Mouse (Mus musculus): ENCODE data around the gene Slc22a20. TPM values are rescaled to one million over a fixed set of nuclear protein-coding genes. Genes with fewer than 3 reads are reported as not detected.

The Slc22a20 gene
- polyA plus RNA-seq, 1 experiment from 2014 or later = not detected

DNA sequence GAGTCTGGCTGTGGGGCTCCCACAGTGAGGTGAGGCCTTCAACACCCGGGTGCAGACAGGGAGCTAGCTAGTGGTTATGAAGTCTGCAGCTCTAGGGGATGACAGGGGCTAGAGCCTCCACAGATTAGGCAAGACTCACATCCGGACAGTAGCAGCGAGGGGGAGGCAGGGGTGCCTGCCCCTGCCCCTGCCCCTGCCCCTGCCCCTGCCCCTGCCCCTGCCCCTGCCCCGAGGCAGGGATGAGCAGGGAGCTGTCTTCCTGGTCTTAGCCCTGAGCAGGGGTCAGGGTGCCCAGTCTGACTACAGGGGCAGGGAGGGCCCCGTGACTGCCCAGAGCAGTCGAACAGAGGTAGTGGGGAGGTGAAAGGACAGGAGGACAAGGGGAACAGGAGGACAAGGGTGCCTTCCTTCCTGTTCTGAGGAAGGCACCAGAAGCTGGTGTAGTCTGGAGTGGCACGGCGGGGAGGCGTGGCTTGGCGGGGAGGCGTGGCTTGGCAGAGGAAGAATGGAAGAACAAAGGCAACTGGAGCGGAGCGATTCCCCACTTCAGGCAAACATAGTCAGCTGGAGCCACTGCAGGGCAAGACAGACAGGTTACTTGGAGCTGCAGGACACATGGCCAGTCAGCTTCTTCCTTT is 3.0 kb upstream of the Slc22a20 start:
- H3K4me3 ChIP-seq (ENCODE audit: low read depth, low read length) = no peak overlapping the region
- DNase-seq (ENCODE audit: low spot score) = peak; percentile 92
- TF ChIP-seq CTCF (IDR thresholded peaks at IDR 0.05; ENCODE audit: low read depth) (no peak), EP300 (optimal IDR thresholded peaks at IDR 0.05) (no peak)
- ATAC-seq (ENCODE audit: low FRiP score, low TSS enrichment) = peak; percentile 79
- H3K9me3 ChIP-seq (ENCODE audit: control insufficient read depth, low read length) = no peaks in the 10 kb centered on the region
- 6% methylated on average over 11 of the region's 13 CpGs for WGBS
- H3K4me2 ChIP-seq (replicated peaks; ENCODE audit: low read depth) = peak overlapping the region; percentile 12; the same call in 1 of the 2 replicates
- peak overlapping the region; percentile 81 for H3K27ac ChIP-seq (replicated peaks)
- H3K27me3 ChIP-seq (ENCODE audit: control insufficient read depth, insufficient read depth, low read length) = no peaks in the 10 kb centered on the region
- H3K36me3 ChIP-seq (ENCODE audit: control insufficient read depth, insufficient read depth, low read length) = peaks cover 7% of the 10 kb centered on the region
- H3K9ac ChIP-seq (ENCODE audit: low read length) = peak overlapping the region; percentile 45; the same call in 1 of the 2 replicates
- peaks cover 2% of the 10 kb centered on the region; the same call in 1 of the 2 replicates for H3K4me1 ChIP-seq (replicated peaks; ENCODE audit: control insufficient read depth, insufficient read depth)

- no peak for TF ChIP-seq EP300 (optimal IDR thresholded peaks at IDR 0.05)
- TF ChIP-seq CTCF (IDR thresholded peaks at IDR 0.05; ENCODE audit: low read depth) = no peak
- 35% methylated on average over 5 of the region's 5 CpGs for WGBS
- H3K36me3 ChIP-seq (ENCODE audit: control insufficient read depth, insufficient read depth, low read length) = peaks cover 5% of the 10 kb centered on the region
- no peak for DNase-seq (ENCODE audit: low spot score)
- H3K4me3 ChIP-seq (ENCODE audit: low read depth, low read length) = no peak overlapping the region
- no peak overlapping the region for H3K9ac ChIP-seq (ENCODE audit: low read length)
- H3K27ac ChIP-seq (replicated peaks) = peak overlapping the region; percentile 81
- peaks cover 2% of the 10 kb centered on the region; the same call in 1 of the 2 replicates for H3K4me1 ChIP-seq (replicated peaks; ENCODE audit: control insufficient read depth, insufficient read depth)
- no peak for ATAC-seq (ENCODE audit: low FRiP score, low TSS enrichment)
- H3K27me3 ChIP-seq (ENCODE audit: control insufficient read depth, insufficient read depth, low read length) = no peaks in the 10 kb centered on the region
- no peak overlapping the region for H3K4me2 ChIP-seq (replicated peaks; ENCODE audit: low read depth)
- H3K9me3 ChIP-seq (ENCODE audit: control insufficient read depth, low read length) = no peaks in the 10 kb centered on the region
Observed at GRCm38 (mm10) chr19:5988027-5988814, 2.3 kb upstream of the Slc22a20 start.

DNA sequence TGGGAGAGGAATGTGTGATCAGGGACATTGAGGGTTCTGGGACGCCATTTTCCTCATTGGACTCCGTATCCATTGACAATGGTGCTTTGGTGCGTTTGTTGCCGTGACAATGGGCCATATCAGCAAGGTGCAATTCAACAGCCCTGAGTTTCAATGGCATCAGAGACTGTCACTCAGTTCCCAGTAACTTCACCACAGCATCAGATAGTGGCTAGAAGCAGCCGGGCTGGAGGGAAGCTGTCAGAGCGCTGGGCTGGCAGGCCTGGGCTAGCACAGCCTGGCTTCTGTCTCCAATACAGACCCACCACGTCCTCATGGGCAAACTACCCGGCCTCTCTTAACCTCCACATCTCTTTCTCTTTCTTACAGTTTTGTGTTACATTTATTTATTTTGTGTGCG is 5.5 kb downstream of the Slc22a20 start:
- Histone ChIP-seq H3K27me3 (ENCODE audit: control insufficient read depth, insufficient read depth, low read length) (no peaks in the 10 kb centered on the region), H3K36me3 (ENCODE audit: control insufficient read depth, insufficient read depth, low read length) (no peaks in the 10 kb centered on the region), H3K4me2 (replicated peaks; ENCODE audit: low read depth) (no peak overlapping the region), H3K9me3 (ENCODE audit: control insufficient read depth, low read length) (no peaks in the 10 kb centered on the region), H3K4me3 (ENCODE audit: low read depth, low read length) (no peak overlapping the region), H3K4me1 (replicated peaks; ENCODE audit: control insufficient read depth, insufficient read depth) (no peaks in the 10 kb centered on the region), H3K27ac (replicated peaks) (no peak overlapping the region), H3K9ac (ENCODE audit: low read length) (no peak overlapping the region)
- no peak for TF ChIP-seq CTCF (IDR thresholded peaks at IDR 0.05; ENCODE audit: low read depth)
- TF ChIP-seq EP300 (optimal IDR thresholded peaks at IDR 0.05) = no peak
- no peak for DNase-seq (ENCODE audit: low spot score)
- ATAC-seq (ENCODE audit: low FRiP score, low TSS enrichment) = no peak
- WGBS = 76% methylated on average over 9 of the region's 9 CpGs

- H3K9ac ChIP-seq (ENCODE audit: low read length) = no peak overlapping the region
- H3K27me3 ChIP-seq (ENCODE audit: control insufficient read depth, insufficient read depth, low read length) = no peaks in the 10 kb centered on the region
- H3K27ac ChIP-seq (replicated peaks) = 0 out of 2 replicates have a peak overlapping the region, but pooled peaks have one; percentile 25
- ATAC-seq (ENCODE audit: low FRiP score, low TSS enrichment) = no peak
- H3K4me1 ChIP-seq (replicated peaks; ENCODE audit: control insufficient read depth, insufficient read depth) = no peaks in the 10 kb centered on the region
- TF ChIP-seq EP300 (optimal IDR thresholded peaks at IDR 0.05) (no peak), CTCF (IDR thresholded peaks at IDR 0.05; ENCODE audit: low read depth) (no peak)
- H3K9me3 ChIP-seq (ENCODE audit: control insufficient read depth, low read length) = no peaks in the 10 kb centered on the region
- no peaks in the 10 kb centered on the region for H3K36me3 ChIP-seq (ENCODE audit: control insufficient read depth, insufficient read depth, low read length)
- H3K4me2 ChIP-seq (replicated peaks; ENCODE audit: low read depth) = no peak overlapping the region
- DNase-seq (ENCODE audit: low spot score) = no peak
- WGBS = 57% methylated on average over 3 of the region's 3 CpGs
- no peak overlapping the region for H3K4me3 ChIP-seq (ENCODE audit: low read depth, low read length)
Observed at GRCm38 (mm10) chr19:5977717-5978116, 8.2 kb downstream of the Slc22a20 start.

GRCm38 (mm10) chr19:5975676-5976075 is 10.3 kb downstream of the Slc22a20 start:
- no peak for ATAC-seq (ENCODE audit: low FRiP score, low TSS enrichment)
- no peak for DNase-seq (ENCODE audit: low spot score)
- Histone ChIP-seq H3K4me2 (replicated peaks; ENCODE audit: low read depth) (no peak overlapping the region), H3K9ac (ENCODE audit: low read length) (no peak overlapping the region), H3K9me3 (ENCODE audit: control insufficient read depth, low read length) (no peaks in the 10 kb centered on the region), H3K27ac (replicated peaks) (no peak overlapping the region), H3K4me3 (ENCODE audit: low read depth, low read length) (no peak overlapping the region), H3K36me3 (ENCODE audit: control insufficient read depth, insufficient read depth, low read length) (no peaks in the 10 kb centered on the region), H3K4me1 (replicated peaks; ENCODE audit: control insufficient read depth, insufficient read depth) (no peaks in the 10 kb centered on the region), H3K27me3 (ENCODE audit: control insufficient read depth, insufficient read depth, low read length) (no peaks in the 10 kb centered on the region)
- WGBS = 54% methylated on average over 4 of the region's 4 CpGs
- no peak for TF ChIP-seq CTCF (IDR thresholded peaks at IDR 0.05; ENCODE audit: low read depth)

DNA sequence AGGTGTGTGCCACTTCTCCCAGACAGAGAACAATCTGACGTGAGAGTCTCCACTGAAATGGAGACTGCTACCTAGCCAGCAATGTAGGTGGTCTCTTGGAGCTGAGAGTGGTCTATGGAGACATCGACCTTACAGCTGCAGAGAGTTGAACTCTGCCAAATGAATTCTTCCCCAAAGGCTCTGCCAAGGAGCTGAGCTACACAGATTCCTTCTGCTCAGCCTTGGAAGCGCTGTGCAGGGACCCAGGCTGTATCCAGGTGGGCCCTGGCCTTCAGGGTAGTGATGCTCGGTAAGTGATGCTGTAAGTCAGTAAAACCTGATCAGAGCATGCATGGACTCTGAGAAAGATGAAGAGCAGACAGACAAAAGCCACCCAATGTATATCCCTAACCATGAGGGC is 10.8 kb downstream of the Slc22a20 start:
- 58% methylated on average over 4 of the region's 4 CpGs for WGBS
- ATAC-seq (ENCODE audit: low FRiP score, low TSS enrichment) (no peak), DNase-seq (ENCODE audit: low spot score) (no peak)
- TF ChIP-seq CTCF (IDR thresholded peaks at IDR 0.05; ENCODE audit: low read depth) (no peak), EP300 (optimal IDR thresholded peaks at IDR 0.05) (no peak)
- Histone ChIP-seq H3K4me3 (ENCODE audit: low read depth, low read length) (no peak overlapping the region), H3K27me3 (ENCODE audit: control insufficient read depth, insufficient read depth, low read length) (no peaks in the 10 kb centered on the region), H3K9ac (ENCODE audit: low read length) (no peak overlapping the region), H3K4me2 (replicated peaks; ENCODE audit: low read depth) (no peak overlapping the region), H3K27ac (replicated peaks) (no peak overlapping the region), H3K36me3 (ENCODE audit: control insufficient read depth, insufficient read depth, low read length) (no peaks in the 10 kb centered on the region), H3K9me3 (ENCODE audit: control insufficient read depth, low read length) (no peaks in the 10 kb centered on the region), H3K4me1 (replicated peaks; ENCODE audit: control insufficient read depth, insufficient read depth) (no peaks in the 10 kb centered on the region)

All from stomach, postnatal 0 days (tissue).